ENCODE assay signal across 8 mouse cellular contexts in genomic region chr9:106371776-106372175, GRCm38 (mm10). TPM values are rescaled to one million over a fixed set of nuclear protein-coding genes. Genes with fewer than 3 reads are reported as not detected.
DNase-seq lines count a peak whose midpoint lies in the region.

No protein-coding gene starts in this region.

- H3K27me3 ChIP-seq in hindbrain, embryonic 10.5 days (ENCODE audit: insufficient read depth, poor library complexity, severe bottlenecking): peaks cover 3% of the 10 kb centered on the region

- H3K27ac ChIP-seq in hindbrain, embryonic 10.5 days: peak overlapping the region; percentile 70

- 31% methylated on average over 6 of the region's 6 CpGs for WGBS in hindbrain, embryonic 10.5 days

- H3K9me3 ChIP-seq in hindbrain, embryonic 10.5 days: no peaks in the 10 kb centered on the region

- H3K4me3 ChIP-seq in hindbrain, embryonic 10.5 days: peak overlapping the region; percentile 90

- H3K4me1 ChIP-seq in hindbrain, embryonic 10.5 days (replicated peaks): peaks cover 63% of the 10 kb centered on the region

- peak; percentile 62 to 66 for DNase-seq in B cell, adult 2 months
- DNase-seq in adrenal gland, adult 18-20 months (ENCODE audit: low spot score in 2 of 2): peak; percentile 37 to 65
- DNase-seq in frontal cortex, postnatal 14 days (ENCODE audit: low spot score in 2 of 2): peak; percentile 61 to 79
- DNase-seq in hindbrain, embryonic 10.5 days (ENCODE audit: low spot score): peak; percentile 45
- peak; percentile 92 for DNase-seq in layer of hippocampus, adult 9-11 months
- peak; percentile 88 for DNase-seq in lung, postnatal 14 days
- DNase-seq in ovary, postnatal 14 days (ENCODE audit: low spot score): peak; percentile 54
- peak; percentile 81 to 88 for DNase-seq in thymus, postnatal 36 days

- H3K36me3 ChIP-seq in hindbrain, embryonic 10.5 days: peaks cover 57% of the 10 kb centered on the region

RNA-seq across cellular contexts. Expression of gene Dusp7, which starts 3.3 kb away (rescaled TPM):
- total RNA-seq in adrenal gland, adult 18-20 months (2021): 10 to 100 TPM; 11.8 to 22.2 TPM
- 16.1 and 16.6 TPM in 2 replicates for polyA plus RNA-seq in hindbrain, embryonic 10.5 days (2016; fragmentation: Nextera tagmentation; extraction: Ambion mirVana)

RNA-seq across cellular contexts. Expression of gene Rpl29, which starts 57.5 kb away (rescaled TPM):
- 100 to 1,000 TPM; 339 to 377 TPM for total RNA-seq in adrenal gland, adult 18-20 months (2021)
- polyA plus RNA-seq in hindbrain, embryonic 10.5 days (2016; fragmentation: Nextera tagmentation; extraction: Ambion mirVana): 912 and 973 TPM in 2 replicates

Comparison
In these comparisons a context has a peak if more than half of its experiments do, and no peak if none do; other contexts are left out.
1. Peak in every context shown above with its lines: DNase-seq, H3K4me3 ChIP-seq and H3K27ac ChIP-seq.